Mouse (Mus musculus) spleen, adult 2 months (tissue): ENCODE results near the gene Coro2b. TPM values are rescaled to one million over a fixed set of nuclear protein-coding genes. Genes with fewer than 3 reads are reported as not detected.
A peak's percentile ranks its signal among the peaks of the same experiment; 100 is the strongest.

Experiments used
- DNase-seq, 2 experiments: peaks; one replicate each; pipeline versions ENCODE4 v3.0.0 to v3.0.0-alpha.2; 2012 to 2021; ENCODE audit warnings: low spot score in 2 of 2, low read depth in 1 of 2
- H3K27ac ChIP-seq: fragments of 200-500 bp; 2 replicates; pipeline ENCODE4 v1.5.1; 2012; ENCODE audit warnings: low read length, inconsistent platforms; ENCODE audit not compliant: insufficient read depth
- H3K27me3 ChIP-seq: fragments of 200-500 bp; 2 replicates; pipeline ENCODE4 v1.6.1; 2012; ENCODE audit warnings: mild to moderate bottlenecking, moderate library complexity, low read length, inconsistent platforms; ENCODE audit not compliant: control insufficient read depth, insufficient read depth
- H3K36me3 ChIP-seq: fragments of 200-500 bp; 2 replicates; pipeline ENCODE4 v1.6.1; 2012; ENCODE audit warnings: mild to moderate bottlenecking, low read length, inconsistent platforms; ENCODE audit not compliant: control insufficient read depth, insufficient read depth
- H3K4me1 ChIP-seq: fragments of 200-500 bp; 2 replicates; pipeline ENCODE4 v1.6.1; 2011; ENCODE audit warnings: inconsistent platforms; ENCODE audit not compliant: control insufficient read depth, insufficient read depth, insufficient read length
- H3K4me3 ChIP-seq: fragments of 200-500 bp; 2 replicates; pipeline ENCODE4 v1.5.1; 2011; ENCODE audit warnings: mild to moderate bottlenecking, inconsistent platforms; ENCODE audit not compliant: insufficient read depth, insufficient read length; ENCODE audit errors: extremely low read depth
- CTCF ChIP-seq: fragments of 200-500 bp; IDR thresholded peaks from 2 replicates; pipeline ENCODE4 v1.5.1; 2011; ENCODE audit warnings: mild to moderate bottlenecking, inconsistent platforms; ENCODE audit not compliant: insufficient read depth, insufficient read length, insufficient replicate concordance; ENCODE audit errors: extremely low read depth
- POLR2A ChIP-seq: fragments of 200-500 bp; IDR thresholded peaks from 2 replicates; pipeline ENCODE4 v1.6.1; 2011; ENCODE audit warnings: low read depth, low read length, inconsistent platforms
- WGBS: fragments of 180-500 bp; shearing (Covaris S2); methylation state at CpG from one replicate; pipeline ENCODE4 v1.1.7; 2018; 5-methylcytosine and 5-hydroxymethylcytosine counted together
- polyA plus RNA-seq: library from polyadenylated mRNA; depleted of rRNA; stranded (reverse); fragments of >200 nt; gene quantifications from 2 replicates; pipeline ENCODE4 v1.2.3, GENCODE M21; 2012

The Coro2b gene
- polyA plus RNA-seq, 1 experiment, result 3.5 TPM

DNA sequence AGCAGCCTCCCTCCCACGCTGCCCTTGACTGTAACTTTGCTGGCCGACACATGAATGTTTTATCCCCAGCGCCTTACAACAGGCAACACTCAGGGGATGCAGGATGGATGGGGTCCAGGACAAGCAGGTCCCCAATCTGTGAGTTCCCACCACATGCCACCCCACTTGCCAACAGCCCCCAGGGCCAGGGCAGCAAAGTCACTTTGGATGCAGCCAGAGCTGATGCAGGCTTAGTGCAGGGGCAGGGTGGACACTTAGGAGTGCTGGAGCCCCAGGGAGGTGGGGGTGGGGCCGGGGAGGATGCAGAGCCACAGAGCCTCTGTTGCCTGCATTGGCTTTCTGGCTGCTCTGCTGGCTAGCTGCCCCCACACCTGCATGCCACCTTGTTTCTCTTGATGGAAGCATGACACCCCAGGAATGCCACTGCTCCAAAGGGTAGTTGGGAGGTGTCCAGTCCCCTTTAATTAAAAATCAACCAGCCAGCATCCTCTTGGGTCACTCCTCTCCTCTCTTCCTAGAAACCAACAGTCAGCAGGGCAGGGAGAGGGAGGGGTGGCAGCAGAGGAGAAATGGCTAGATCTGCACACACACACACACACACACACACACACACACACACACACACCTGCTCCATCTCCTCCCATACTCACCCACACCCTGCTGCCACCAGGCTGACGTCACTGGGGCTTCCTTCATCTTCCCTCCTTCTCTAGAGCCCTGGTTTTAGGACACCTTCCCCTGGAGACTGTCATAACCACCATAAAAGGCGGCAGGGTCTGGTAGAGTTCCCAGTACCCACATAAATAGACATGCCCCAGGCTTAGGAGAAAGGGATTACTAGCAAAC, 19.5 kb downstream of the Coro2b start:
- H3K4me3 ChIP-seq, result no peak overlapping the region
- no peak for DNase-seq
- no peaks in the 10 kb centered on the region for H3K27me3 ChIP-seq
- no peaks in the 10 kb centered on the region for H3K36me3 ChIP-seq
- no peak for TF ChIP-seq CTCF
- no peak for TF ChIP-seq POLR2A
- H3K4me1 ChIP-seq, result no peaks in the 10 kb centered on the region; the same call in 1 of the 2 replicates
- whole genome bisulfite sequencing, result 73% methylated on average over 6 of the region's 6 CpGs
- no peak overlapping the region for H3K27ac ChIP-seq

DNA sequence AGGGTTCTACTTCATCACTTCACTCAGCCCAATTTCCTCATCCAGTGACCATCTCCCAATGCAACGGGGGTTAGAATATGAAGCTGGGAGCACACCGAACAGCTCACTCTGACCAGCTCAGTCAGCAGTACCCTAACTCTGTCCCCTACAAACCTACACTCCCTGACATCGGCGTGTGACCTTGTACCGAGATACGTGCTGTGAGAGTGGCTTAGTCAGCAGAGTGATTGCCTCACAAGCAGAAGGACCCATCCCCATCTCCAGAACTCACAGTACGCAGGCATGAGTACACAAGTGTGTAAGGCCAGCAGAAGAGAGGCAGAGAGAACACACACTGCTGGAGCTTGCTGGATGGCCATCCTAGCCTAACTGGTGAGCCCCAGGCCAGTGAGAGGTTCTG, 21.7 kb downstream of the Coro2b start:
- no peak overlapping the region for H3K27ac ChIP-seq
- no peak for DNase-seq
- H3K27me3 ChIP-seq, result no peaks in the 10 kb centered on the region
- TF ChIP-seq POLR2A, result no peak
- TF ChIP-seq CTCF, result no peak
- H3K4me1 ChIP-seq, result peaks cover 3% of the 10 kb centered on the region; the same call in 1 of the 2 replicates
- H3K36me3 ChIP-seq, result no peaks in the 10 kb centered on the region
- H3K4me3 ChIP-seq, result no peak overlapping the region
- WGBS, result 84% methylated on average over 7 of the region's 7 CpGs

DNA sequence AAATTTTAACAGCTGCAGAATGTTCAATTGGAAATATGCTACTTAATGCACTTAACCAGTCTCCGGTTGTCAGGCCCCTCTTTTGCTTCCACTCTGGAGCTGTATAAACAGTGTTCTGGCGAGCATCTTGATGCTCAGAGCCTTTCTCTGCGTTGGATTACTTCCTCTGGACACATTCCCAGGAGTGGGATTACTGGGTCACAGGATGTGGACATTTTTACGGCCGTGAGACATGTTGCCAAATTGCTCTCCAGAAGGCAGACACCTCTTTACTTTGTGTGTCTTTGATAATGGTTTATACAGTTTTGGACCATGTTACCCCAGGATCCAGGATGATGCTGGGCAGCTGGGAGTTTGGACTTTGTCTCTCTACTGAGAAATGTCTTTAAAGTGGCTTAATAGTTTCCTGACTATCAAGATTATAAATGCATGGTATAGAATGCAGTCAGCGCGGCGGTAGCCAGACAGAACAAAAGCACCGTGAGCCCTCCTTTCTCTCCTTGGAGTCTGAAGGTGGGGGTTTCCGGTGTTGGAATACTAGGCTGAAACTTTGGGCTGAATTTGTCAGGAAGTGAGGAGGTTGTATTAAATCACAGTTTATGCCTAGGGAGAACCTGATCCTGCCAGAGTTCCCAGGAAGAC, 23.2 kb downstream of the Coro2b start:
- H3K36me3 ChIP-seq, result no peaks in the 10 kb centered on the region
- no peak overlapping the region for H3K4me3 ChIP-seq
- DNase-seq, result no peak
- WGBS, result 89% methylated on average over 10 of the region's 10 CpGs
- no peaks in the 10 kb centered on the region for H3K27me3 ChIP-seq
- TF ChIP-seq POLR2A, result no peak
- no peak for TF ChIP-seq CTCF
- H3K4me1 ChIP-seq, result peaks cover 8% of the 10 kb centered on the region; the same call in 1 of the 2 replicates
- no peak overlapping the region for H3K27ac ChIP-seq

DNA sequence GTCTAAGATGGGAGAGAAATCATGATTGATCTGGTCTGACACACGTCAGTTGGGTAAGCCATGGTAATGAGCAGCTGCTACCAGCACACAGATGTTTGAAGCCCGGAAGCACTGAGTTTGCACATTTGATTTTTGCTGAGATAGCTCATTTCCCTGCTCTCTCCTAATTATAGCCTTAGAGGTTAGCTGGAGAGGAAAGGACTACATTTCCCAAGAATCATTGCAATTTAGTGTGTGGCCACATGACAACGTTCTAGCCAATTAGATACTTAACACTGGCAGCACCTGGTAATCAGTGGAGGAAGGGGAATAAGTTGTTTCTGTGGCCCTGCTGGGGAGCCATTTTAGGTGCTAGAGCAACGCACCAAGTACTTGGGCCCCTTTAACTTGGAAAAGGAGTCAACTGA, 26.3 kb downstream of the Coro2b start:
- H3K27me3 ChIP-seq, result no peaks in the 10 kb centered on the region
- no peak overlapping the region for H3K27ac ChIP-seq
- peak; percentile 14 to 36 for DNase-seq
- no peak for TF ChIP-seq POLR2A
- TF ChIP-seq CTCF, result no peak
- no peaks in the 10 kb centered on the region for H3K36me3 ChIP-seq
- peaks cover 11% of the 10 kb centered on the region; the same call in 1 of the 2 replicates for H3K4me1 ChIP-seq
- whole genome bisulfite sequencing, result 28% methylated on average over 4 of the region's 4 CpGs
- no peak overlapping the region for H3K4me3 ChIP-seq

DNA sequence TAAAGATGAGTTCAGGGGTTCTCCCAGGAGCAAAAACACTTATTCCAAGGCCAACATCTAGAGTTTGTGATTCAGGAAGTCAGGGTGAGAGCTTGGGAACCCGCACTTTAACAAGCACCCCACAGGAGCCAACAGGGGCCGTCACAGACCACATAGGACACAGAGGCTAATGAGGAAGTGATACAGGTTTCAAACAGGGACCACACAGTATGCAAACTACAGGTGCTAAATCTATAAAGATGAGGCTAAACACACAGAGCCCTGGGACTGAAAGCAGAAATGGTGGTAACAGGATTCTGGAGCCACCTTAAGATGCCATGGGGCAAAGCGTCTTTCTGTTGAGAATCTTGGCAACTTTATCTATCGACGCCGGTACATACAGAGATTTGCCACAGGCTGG, 27.2 kb downstream of the Coro2b start:
- peak; percentile 20 to 37 for DNase-seq
- H3K27me3 ChIP-seq, result no peaks in the 10 kb centered on the region
- WGBS, result 53% methylated on average over 6 of the region's 6 CpGs
- peaks cover 11% of the 10 kb centered on the region; the same call in 1 of the 2 replicates for H3K4me1 ChIP-seq
- no peaks in the 10 kb centered on the region for H3K36me3 ChIP-seq
- H3K27ac ChIP-seq, result no peak overlapping the region
- no peak for TF ChIP-seq POLR2A
- no peak for TF ChIP-seq CTCF
- H3K4me3 ChIP-seq, result no peak overlapping the region

DNA sequence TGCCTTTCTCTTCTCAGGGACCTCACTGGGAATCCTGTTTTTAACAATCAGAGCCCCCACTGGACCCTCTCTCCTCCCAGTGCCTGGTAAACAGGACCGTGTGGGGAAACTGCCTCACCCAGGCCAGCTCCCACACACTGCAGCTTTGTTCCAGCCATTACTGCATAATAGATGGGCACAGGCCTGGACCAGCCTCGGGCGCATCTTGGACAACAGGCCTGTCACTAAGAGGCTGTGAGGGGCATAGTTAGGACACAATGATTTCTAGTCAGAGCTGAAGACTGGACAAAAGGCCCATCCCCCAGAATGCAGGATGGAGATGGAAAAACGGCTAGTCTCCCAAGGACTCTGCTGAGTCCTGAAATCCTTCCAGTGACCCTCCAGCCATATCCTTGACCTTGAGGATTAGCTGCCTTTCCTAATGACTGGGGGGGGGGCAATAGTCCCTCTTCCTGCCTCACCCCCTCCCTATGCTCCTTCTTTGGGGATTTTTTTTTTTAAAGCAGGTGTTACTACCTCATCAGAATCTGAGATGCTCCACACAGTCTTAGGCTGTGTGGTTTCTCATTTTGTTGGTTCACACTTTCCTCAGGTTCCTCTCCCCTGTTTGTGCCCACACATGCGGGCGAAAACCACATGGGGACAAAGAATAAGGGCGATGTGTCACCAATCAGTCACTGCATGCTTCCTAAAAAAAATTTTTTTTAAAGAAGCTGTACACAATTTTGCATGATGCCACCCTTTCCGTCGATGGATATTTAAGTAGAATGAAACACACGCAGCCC, 27.9 kb downstream of the Coro2b start:
- H3K27me3 ChIP-seq, result no peaks in the 10 kb centered on the region
- H3K4me3 ChIP-seq, result no peak overlapping the region
- no peak for DNase-seq
- 65% methylated on average over 10 of the region's 10 CpGs for WGBS
- no peak for TF ChIP-seq POLR2A
- no peaks in the 10 kb centered on the region for H3K36me3 ChIP-seq
- H3K4me1 ChIP-seq, result peaks cover 11% of the 10 kb centered on the region; the same call in 1 of the 2 replicates
- H3K27ac ChIP-seq, result no peak overlapping the region
